Mouse (Mus musculus) heart, postnatal 0 days (tissue): ENCODE results near the gene Krtap4-2.

Source experiments
- CTCF ChIP-seq: IDR thresholded peaks from 2 replicates; pipeline ENCODE4 v1.5.1; 2016; ENCODE audit warnings: antibody characterized with exemption, control low read depth, low read depth
- EP300 ChIP-seq: IDR thresholded peaks from 2 replicates; pipeline ENCODE4 v1.6.1; 2016; ENCODE audit warnings: antibody characterized with exemption, low read depth

GRCm38 (mm10) chr11:99585096-99585495 is 49.8 kb downstream of the Krtap4-2 start:
- TF ChIP-seq EP300 (no peak), CTCF (no peak)
